Mouse (Mus musculus) liver, embryonic 14.5 days (tissue): ENCODE measurements around the gene Dnajc10.

Experiments
- CTCF ChIP-seq: IDR thresholded peaks from 2 replicates; pipeline ENCODE4 v1.5.1; 2016; ENCODE audit warnings: antibody characterized with exemption, low read depth, control low read depth
- EP300 ChIP-seq: IDR thresholded peaks from 2 replicates; pipeline ENCODE4 v1.6.1; 2016; ENCODE audit warnings: antibody characterized with exemption, low read depth

GRCm38 (mm10) chr2:80271431-80271830 is 43.8 kb upstream of the Dnajc10 start:
- no peak for TF ChIP-seq EP300
- TF ChIP-seq CTCF, result no peak
